Mouse (Mus musculus): ENCODE measurements at regions not wholly inside any gene's neighbourhood (a gene's known extent, or its start where the extent isn't known, plus 50 kb on each side); places are given as distances from the start of the nearest gene placed in this dataset.

DNA sequence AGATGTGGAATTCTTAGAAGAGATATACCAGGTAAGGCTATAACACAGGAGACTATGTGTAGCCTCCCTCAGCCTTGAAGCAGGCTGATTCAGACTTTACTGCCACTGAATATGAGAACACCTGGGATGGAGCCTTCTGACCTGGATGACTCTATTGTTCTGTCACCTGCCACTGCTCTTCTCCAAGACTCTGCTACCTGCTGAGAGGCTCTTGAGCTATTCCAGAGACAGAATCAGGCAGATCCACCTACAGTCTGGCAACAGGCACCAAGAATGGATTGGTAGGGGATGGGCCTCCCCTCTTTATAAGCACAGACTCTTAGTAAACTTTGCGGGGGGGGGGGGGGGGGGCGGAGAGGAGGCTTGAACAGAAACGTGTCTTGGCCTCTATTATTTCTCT is 970.5 kb upstream of the Pot1a start:
- no peak for ATAC-seq (replicated peaks; ENCODE audit: low read depth, poor library complexity, severe bottlenecking)

DNA sequence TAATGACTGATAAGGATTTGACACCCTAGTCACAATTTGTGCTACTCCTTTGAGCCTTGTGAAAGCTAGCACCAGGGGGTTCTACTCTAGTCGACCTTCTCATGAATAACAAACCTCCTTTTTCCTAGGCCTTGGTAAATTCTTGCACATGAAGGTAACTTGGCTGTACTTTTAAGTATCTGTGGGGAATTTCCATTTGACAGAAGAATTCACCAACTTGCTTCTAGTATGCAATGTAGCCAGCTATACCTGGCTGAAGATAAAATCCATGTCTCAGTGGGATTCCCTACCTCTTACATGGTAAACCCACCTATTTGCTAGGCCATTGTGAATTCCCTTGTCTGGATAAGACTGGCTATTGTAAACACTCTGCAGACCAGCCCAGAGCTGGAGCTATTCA is 967.6 kb upstream of the Pot1a start:
- no peak for ATAC-seq (replicated peaks; ENCODE audit: low read depth, poor library complexity, severe bottlenecking)

DNA sequence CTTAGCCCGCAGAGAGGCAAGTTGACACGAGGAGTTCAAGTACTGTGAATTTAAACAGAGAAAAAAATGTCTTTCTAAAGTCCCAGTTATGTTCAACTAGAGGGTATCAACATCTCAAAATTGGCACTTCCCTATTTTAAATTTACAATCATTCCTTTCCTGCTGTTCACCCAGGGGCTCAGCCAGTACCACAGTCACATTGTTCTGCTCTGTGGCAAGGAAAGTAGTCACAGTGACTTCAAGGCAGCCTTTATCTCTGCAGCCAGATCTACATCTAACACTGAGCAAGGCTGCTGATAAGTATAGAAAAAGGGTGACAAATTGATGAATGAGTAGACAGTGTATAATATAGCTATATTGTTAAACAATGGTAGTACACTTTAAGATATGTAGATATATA is 957.8 kb upstream of the Pot1a start:
- peak; percentile 86 for ATAC-seq (replicated peaks; ENCODE audit: low read depth, poor library complexity, severe bottlenecking)

DNA sequence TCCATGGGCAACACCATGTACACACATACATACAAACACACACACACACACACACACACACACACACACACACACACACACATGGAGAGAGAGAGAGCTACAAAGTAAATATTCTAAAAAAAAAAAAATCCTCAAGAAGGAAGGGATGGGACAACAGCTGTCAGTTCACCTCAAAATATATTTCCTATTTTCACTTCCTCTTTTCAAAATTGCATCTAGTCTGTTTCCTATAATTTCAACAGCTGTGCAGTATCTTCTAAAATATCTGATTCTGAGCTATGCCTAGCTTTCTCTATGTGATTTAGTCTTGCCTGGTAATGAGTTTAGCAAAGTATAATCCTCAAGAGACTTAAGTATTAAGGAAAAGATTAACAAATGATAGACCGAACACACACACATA is 955.7 kb upstream of the Pot1a start:
- ATAC-seq (replicated peaks; ENCODE audit: low read depth, poor library complexity, severe bottlenecking): peak; percentile 67

DNA sequence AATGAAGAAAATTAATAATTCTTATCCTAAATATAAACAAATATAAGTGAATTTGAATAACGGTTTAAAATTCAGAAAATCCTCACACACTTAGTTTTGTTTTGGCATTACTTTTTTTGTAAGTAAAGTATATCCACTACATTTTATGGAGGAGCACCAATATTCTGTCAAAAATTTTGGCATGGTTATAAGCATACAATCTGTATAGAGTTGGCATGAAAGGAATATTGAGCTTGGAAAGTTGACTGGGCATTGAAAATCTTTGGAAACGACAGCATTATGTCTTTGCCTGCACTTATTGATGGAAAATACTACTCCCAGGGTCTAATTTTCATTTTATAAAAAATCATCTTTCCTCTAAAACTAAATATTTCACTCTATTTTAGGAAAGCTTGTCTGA is 952.5 kb upstream of the Pot1a start:
- ATAC-seq (replicated peaks; ENCODE audit: low read depth, poor library complexity, severe bottlenecking): no peak

Data from common myeloid progenitor, adult 5-6 weeks (primary cell).